Mouse (Mus musculus) neural tube, embryonic 15.5 days (tissue): ENCODE results near the gene Mcm7. TPM values are rescaled to one million over a fixed set of nuclear protein-coding genes. Genes with fewer than 3 reads are reported as not detected.

Experiments used
- ATAC-seq: fragments of 200-750 bp; cut with Nextera tagmentation; 2 replicates; pipeline ENCODE4 v1.8.0; 2017; ENCODE audit warnings: mild to moderate bottlenecking, moderate TSS enrichment, moderate library complexity; ENCODE audit not compliant: low FRiP score
- H3K27ac ChIP-seq: fragments of 300-500 bp; sonication (generic); replicated peaks from 2 replicates; pipeline ENCODE4 v1.5.1; 2015; ENCODE audit warnings: mild to moderate bottlenecking, inconsistent platforms
- H3K27me3 ChIP-seq: fragments of 300-500 bp; sonication (generic); replicated peaks from 2 replicates; pipeline ENCODE4 v1.6.1; 2015; ENCODE audit warnings: inconsistent platforms
- H3K36me3 ChIP-seq: fragments of 300-500 bp; sonication (generic); 2 replicates; pipeline ENCODE4 v1.6.1; 2015; ENCODE audit warnings: inconsistent platforms
- H3K4me1 ChIP-seq: fragments of 300-500 bp; sonication (generic); 2 replicates; pipeline ENCODE4 v1.6.1; 2015; ENCODE audit warnings: inconsistent platforms
- H3K4me2 ChIP-seq: fragments of 300-500 bp; sonication (generic); 2 replicates; pipeline ENCODE4 v1.6.1; 2015; ENCODE audit warnings: inconsistent platforms, mild to moderate bottlenecking, moderate library complexity
- H3K4me3 ChIP-seq: fragments of 300-500 bp; sonication (generic); replicated peaks from 2 replicates; pipeline ENCODE4 v1.5.1; 2015; ENCODE audit warnings: mild to moderate bottlenecking, inconsistent platforms
- H3K9ac ChIP-seq: fragments of 300-500 bp; sonication (generic); replicated peaks from 2 replicates; pipeline ENCODE4 v1.6.1; 2015; ENCODE audit warnings: mild to moderate bottlenecking, inconsistent platforms
- H3K9me3 ChIP-seq: fragments of 300-500 bp; sonication (generic); replicated peaks from 2 replicates; pipeline ENCODE4 v1.6.1; 2016; ENCODE audit warnings: inconsistent platforms
- WGBS: fragments of 180-500 bp; shearing (Covaris S2); methylation state at CpG from one replicate; pipeline ENCODE4 v1.1.7; 2015; ENCODE audit warnings: mixed read lengths; 5-methylcytosine and 5-hydroxymethylcytosine counted together
- polyA plus RNA-seq: library from polyadenylated mRNA; unstranded; fragments of >200 nt; fragmentation: Nextera tagmentation; extraction: Ambion mirVana; gene quantifications from 2 replicates; pipeline ENCODE4 v1.2.1, GENCODE M21; 2015

Mcm7 gene
- polyA plus RNA-seq, 1 experiment from 2014 or later: 62.9 TPM

GRCm38 (mm10) chr5:138187661-138188306 lies 15.6 kb upstream of the Mcm7 start:
- Histone ChIP-seq H3K4me3 (peak overlapping the region; percentile 82), H3K9ac (peak overlapping the region; percentile 74), H3K4me1 (peaks cover 21% of the 10 kb centered on the region), H3K27ac (peak overlapping the region; percentile 86), H3K27me3 (no peaks in the 10 kb centered on the region), H3K9me3 (no peaks in the 10 kb centered on the region), H3K4me2 (peak overlapping the region; percentile 86), H3K36me3 (peaks cover 31% of the 10 kb centered on the region)
- WGBS: under 1% methylated on average over 10 of the region's 10 CpGs
- peak; percentile 91 for ATAC-seq

GRCm38 (mm10) chr5:138186950-138187638 lies 14.9 kb upstream of the Mcm7 start, which contains the start of the genes Taf6 and Cnpy4:
TSS of gene Taf6 (minus strand) at chr5:138187451.
TSS of gene Cnpy4 (plus strand) at chr5:138187485.
- Histone ChIP-seq H3K27me3 (no peaks in the 10 kb centered on the region), H3K36me3 (peaks cover 32% of the 10 kb centered on the region), H3K4me1 (peaks cover 21% of the 10 kb centered on the region), H3K9me3 (no peaks in the 10 kb centered on the region), H3K4me3 (peak within 1 kb of the TSS; percentile 82), H3K27ac (peak within 1 kb of the TSS; percentile 86), H3K9ac (peak within 1 kb of the TSS; percentile 81), H3K4me2 (peak within 1 kb of the TSS; percentile 86)
- peak; percentile 84 for ATAC-seq
- under 1% methylated on average over 31 of the region's 31 CpGs for whole genome bisulfite sequencing

GRCm38 (mm10) chr5:138173217-138173616 lies 995 bp upstream of the Mcm7 start:
- peak overlapping the region; percentile 94 for H3K4me2 ChIP-seq
- H3K9ac ChIP-seq: no peak overlapping the region
- peaks cover 44% of the 10 kb centered on the region for H3K36me3 ChIP-seq
- no peak for ATAC-seq
- H3K9me3 ChIP-seq: no peaks in the 10 kb centered on the region
- H3K27me3 ChIP-seq: no peaks in the 10 kb centered on the region
- WGBS: 87% methylated on average over 3 of the region's 3 CpGs
- 0 out of 2 replicates have a peak overlapping the region, but pooled peaks have one; percentile 76 for H3K4me3 ChIP-seq
- H3K4me1 ChIP-seq: peaks cover 38% of the 10 kb centered on the region
- H3K27ac ChIP-seq: no peak overlapping the region

GRCm38 (mm10) chr5:138170936-138171561 lies 1.2 kb downstream of the Mcm7 start:
- Histone ChIP-seq H3K4me3 (peak overlapping the region; percentile 76), H3K9me3 (no peaks in the 10 kb centered on the region), H3K36me3 (peaks cover 46% of the 10 kb centered on the region), H3K9ac (peak overlapping the region; percentile 60), H3K4me2 (peak overlapping the region; percentile 94), H3K27ac (peak overlapping the region; percentile 92), H3K4me1 (peaks cover 38% of the 10 kb centered on the region), H3K27me3 (no peaks in the 10 kb centered on the region)
- ATAC-seq: peak; percentile 89
- under 1% methylated on average over 47 of the region's 47 CpGs for WGBS

GRCm38 (mm10) chr5:138165594-138165993 lies 6.6 kb downstream of the Mcm7 start:
- Histone ChIP-seq H3K27me3 (no peaks in the 10 kb centered on the region), H3K27ac (0 out of 2 replicates have a peak overlapping the region, but pooled peaks have one; percentile 28), H3K4me1 (peaks cover 32% of the 10 kb centered on the region), H3K9ac (no peak overlapping the region), H3K4me3 (no peak overlapping the region), H3K4me2 (no peak overlapping the region), H3K9me3 (no peaks in the 10 kb centered on the region), H3K36me3 (peaks cover 70% of the 10 kb centered on the region)
- no peak for ATAC-seq
- 81% methylated on average over 8 of the region's 8 CpGs for WGBS

- WGBS: 64% methylated on average over 10 of the region's 10 CpGs
- peaks cover 24% of the 10 kb centered on the region for H3K4me1 ChIP-seq
- H3K36me3 ChIP-seq: peaks cover 63% of the 10 kb centered on the region
- no peaks in the 10 kb centered on the region for H3K9me3 ChIP-seq
- no peak overlapping the region for H3K4me2 ChIP-seq
- H3K9ac ChIP-seq: no peak overlapping the region
- H3K27ac ChIP-seq: no peak overlapping the region
- no peak for ATAC-seq
- H3K4me3 ChIP-seq: no peak overlapping the region
- no peaks in the 10 kb centered on the region for H3K27me3 ChIP-seq
Measured at GRCm38 (mm10) chr5:138163610-138164009, 8.6 kb downstream of the Mcm7 start.

GRCm38 (mm10) chr5:138163046-138163445 lies 9.2 kb downstream of the Mcm7 start:
- Histone ChIP-seq H3K27me3 (no peaks in the 10 kb centered on the region), H3K4me3 (no peak overlapping the region), H3K9ac (no peak overlapping the region), H3K27ac (no peak overlapping the region), H3K36me3 (peaks cover 58% of the 10 kb centered on the region), H3K9me3 (no peaks in the 10 kb centered on the region), H3K4me1 (peaks cover 24% of the 10 kb centered on the region), H3K4me2 (no peak overlapping the region)
- ATAC-seq: no peak
- 72% methylated on average over 6 of the region's 6 CpGs for WGBS

- Histone ChIP-seq H3K4me2 (peak within 1 kb of the TSS; percentile 86), H3K36me3 (peaks cover 38% of the 10 kb centered on the region), H3K4me1 (peaks cover 24% of the 10 kb centered on the region), H3K4me3 (peak within 1 kb of the TSS; percentile 63), H3K27ac (peak within 1 kb of the TSS; percentile 81), H3K27me3 (no peaks in the 10 kb centered on the region), H3K9ac (peak within 1 kb of the TSS; percentile 80), H3K9me3 (no peaks in the 10 kb centered on the region)
- under 1% methylated on average over 41 of the region's 42 CpGs for WGBS
- ATAC-seq: peak; percentile 95
Measured at GRCm38 (mm10) chr5:138160842-138161665, 11.2 kb downstream of the Mcm7 start, which contains the start of gene Cops6. TSS of gene Cops6 (plus strand) at chr5:138161071.

GRCm38 (mm10) chr5:138160224-138160762 lies 11.9 kb downstream of the Mcm7 start:
- peaks cover 24% of the 10 kb centered on the region for H3K4me1 ChIP-seq
- peak overlapping the region; percentile 81 for H3K27ac ChIP-seq
- ATAC-seq: no peak
- H3K27me3 ChIP-seq: no peaks in the 10 kb centered on the region
- peak overlapping the region; percentile 63 for H3K4me3 ChIP-seq
- no peaks in the 10 kb centered on the region for H3K9me3 ChIP-seq
- H3K9ac ChIP-seq: peak overlapping the region; percentile 80; the same call in 1 of the 2 replicates
- peak overlapping the region; percentile 86 for H3K4me2 ChIP-seq
- H3K36me3 ChIP-seq: peaks cover 31% of the 10 kb centered on the region
- 70% methylated on average over 7 of the region's 7 CpGs for WGBS

GRCm38 (mm10) chr5:138155443-138155976 lies 16.7 kb downstream of the Mcm7 start, which contains the start of gene Zfp113:
TSS of gene Zfp113 (minus strand) at chr5:138155744.
- Histone ChIP-seq H3K36me3 (peaks cover 21% of the 10 kb centered on the region), H3K4me3 (peak within 1 kb of the TSS; percentile 81), H3K9me3 (no peaks in the 10 kb centered on the region), H3K4me2 (peak within 1 kb of the TSS; percentile 76), H3K9ac (peak within 1 kb of the TSS; percentile 99), H3K27ac (peak within 1 kb of the TSS; percentile 93), H3K27me3 (no peaks in the 10 kb centered on the region), H3K4me1 (peaks cover 17% of the 10 kb centered on the region)
- under 1% methylated on average over 31 of the region's 31 CpGs for WGBS
- ATAC-seq: peak; percentile 95
